8 mouse cellular contexts compared by ENCODE assay signal in genomic region chr3:152304093-152304815, GRCm38 (mm10). TPM values are rescaled to one million over a fixed set of nuclear protein-coding genes. Genes with fewer than 3 reads are reported as not detected.
DNase-seq lines count a peak whose midpoint lies in the region; ATAC-seq lines count a peak whose summit lies in the region.

No protein-coding gene starts in this region.

- no peaks in the 10 kb centered on the region for H3K27me3 ChIP-seq in heart, embryonic 11.5 days (ENCODE audit: control insufficient read depth, insufficient read depth, low read length)
- no peaks in the 10 kb centered on the region for H3K27me3 ChIP-seq in forebrain, embryonic 16.5 days (replicated peaks; ENCODE audit: control insufficient read depth, insufficient read depth, low read length)

- no peaks in the 10 kb centered on the region; the same call in 1 of the 2 replicates for H3K36me3 ChIP-seq in heart, embryonic 11.5 days (ENCODE audit: control insufficient read depth, insufficient read depth, low read length)
- H3K36me3 ChIP-seq in forebrain, embryonic 16.5 days (ENCODE audit: control insufficient read depth, insufficient read depth): peaks cover 4% of the 10 kb centered on the region; the same call in 1 of the 2 replicates

- peak; percentile 70 for ATAC-seq in heart, embryonic 11.5 days (replicated peaks; ENCODE audit: insufficient number of reproducible peaks, low FRiP score, low TSS enrichment)
- ATAC-seq in forebrain, embryonic 16.5 days: no peak

- peaks cover 43% of the 10 kb centered on the region for H3K4me1 ChIP-seq in heart, embryonic 11.5 days (ENCODE audit: control insufficient read depth, insufficient read depth, low read length)
- H3K4me1 ChIP-seq in forebrain, embryonic 16.5 days (replicated peaks; ENCODE audit: control insufficient read depth, insufficient read depth, low read length): no peaks in the 10 kb centered on the region

- no peak overlapping the region for H3K4me3 ChIP-seq in heart, embryonic 11.5 days (ENCODE audit: low read depth, low read length)
- no peak overlapping the region for H3K4me3 ChIP-seq in forebrain, embryonic 16.5 days (replicated peaks; ENCODE audit: low read length)

- 0 out of 2 replicates have a peak overlapping the region, but pooled peaks have one; percentile 5 for H3K4me2 ChIP-seq in heart, embryonic 11.5 days
- no peak overlapping the region for H3K4me2 ChIP-seq in forebrain, embryonic 16.5 days (ENCODE audit: low read length)

- H3K27ac ChIP-seq in heart, embryonic 11.5 days (ENCODE audit: low read depth, low read length): peak overlapping the region; percentile 86
- H3K27ac ChIP-seq in forebrain, embryonic 16.5 days (ENCODE audit: low read length): no peak overlapping the region

- H3K9ac ChIP-seq in heart, embryonic 11.5 days (ENCODE audit: low read depth, low read length): peak overlapping the region; percentile 5; the same call in 1 of the 2 replicates
- no peak overlapping the region for H3K9ac ChIP-seq in forebrain, embryonic 16.5 days (replicated peaks; ENCODE audit: low read depth, low read length)

- no peaks in the 10 kb centered on the region for H3K9me3 ChIP-seq in heart, embryonic 11.5 days (replicated peaks; ENCODE audit: control insufficient read depth, low read length)
- H3K9me3 ChIP-seq in forebrain, embryonic 16.5 days (ENCODE audit: control insufficient read depth, low read length): no peaks in the 10 kb centered on the region

- peak; percentile 30 for DNase-seq in urinary bladder, postnatal 14 days (ENCODE audit: low spot score)
- no peak for DNase-seq in urinary bladder, postnatal 25 days (ENCODE audit: low spot score)
- peak; percentile 20 to 33 for DNase-seq in kidney, postnatal 36 days
- peak; percentile 56 for DNase-seq in yolk sac, embryonic 10.5 days (ENCODE audit: low spot score)
- no peak for DNase-seq in spleen, adult 12 weeks (ENCODE audit: low spot score)
- no peak for DNase-seq in urinary bladder, postnatal 4 days (ENCODE audit: low spot score in 2 of 2)

- WGBS in heart, embryonic 11.5 days (ENCODE audit: insufficient replicate concordance): 18% methylated on average over 6 of the region's 6 CpGs
- WGBS in forebrain, embryonic 16.5 days: 75% methylated on average over 6 of the region's 6 CpGs

RNA-seq across cellular contexts. Expression of gene Miga1, which starts 36.0 kb away (rescaled TPM):
- polyA plus RNA-seq in heart, embryonic 11.5 days (2014; fragmentation: Nextera tagmentation; extraction: Ambion mirVana): 12.8 and 16.7 TPM in 2 replicates
- 22.6 and 24.7 TPM in 2 replicates for polyA plus RNA-seq in forebrain, embryonic 16.5 days (2015; fragmentation: Nextera tagmentation; extraction: Ambion mirVana)

RNA-seq across cellular contexts. Expression of gene Nexn, which starts 38.1 kb away (rescaled TPM):
- polyA plus RNA-seq in heart, embryonic 11.5 days (2014; fragmentation: Nextera tagmentation; extraction: Ambion mirVana): 165 and 210 TPM in 2 replicates
- 2.2 and 5.1 TPM in 2 replicates for polyA plus RNA-seq in forebrain, embryonic 16.5 days (2015; fragmentation: Nextera tagmentation; extraction: Ambion mirVana)

RNA-seq across cellular contexts. Expression of gene Usp33, which starts 42.0 kb away (rescaled TPM):
- polyA plus RNA-seq in heart, embryonic 11.5 days (2014; fragmentation: Nextera tagmentation; extraction: Ambion mirVana): 31.9 and 35.1 TPM in 2 replicates
- polyA plus RNA-seq in forebrain, embryonic 16.5 days (2015; fragmentation: Nextera tagmentation; extraction: Ambion mirVana): 107 and 109 TPM in 2 replicates

Comparison
In these comparisons a context has a peak if more than half of its experiments do, and no peak if none do; other contexts are left out.
1. DNase-seq: peak in urinary bladder, postnatal 14 days (single experiment), kidney, postnatal 36 days (2 of 2) and yolk sac, embryonic 10.5 days (single experiment); none in urinary bladder, postnatal 25 days (single experiment), spleen, adult 12 weeks (single experiment) and urinary bladder, postnatal 4 days (0 of 2).
2. RNA of gene Nexn, which starts 38.1 kb away (polyA plus RNA-seq): 165 to 210 TPM in heart, embryonic 11.5 days; 2.2 to 5.1 TPM in forebrain, embryonic 16.5 days; every median in the first group is over 10 times any median in the second.